Mouse (Mus musculus) left cerebral cortex, postnatal 10 days (tissue): ENCODE data around the gene Slc7a5. TPM values are rescaled to one million over a fixed set of nuclear protein-coding genes. Genes with fewer than 3 reads are reported as not detected.

Experiments used
- DNase-seq, 2 experiments: peaks; one replicate each; pipeline ENCODE4 v3.0.0; 2021 to 2022; ENCODE audit warnings: low spot score in 2 of 2, mixed read lengths in 1 of 2; ENCODE audit errors: extremely low spot score in 1 of 2
- intact Hi-C: fragments of 180-260 bp; cut with DNase I; formaldehyde crosslinking; loops from one replicate; pipeline ENCODE4 v1.15.1; 2025
- total RNA-seq, 2 experiments: library from RNA; stranded (reverse); gene quantifications; 2 replicates each; pipeline ENCODE4 v1.2.3; 2021

The Slc7a5 gene
- total RNA-seq, 2 experiments from 2014 or later = 132 to 155 TPM

DNA sequence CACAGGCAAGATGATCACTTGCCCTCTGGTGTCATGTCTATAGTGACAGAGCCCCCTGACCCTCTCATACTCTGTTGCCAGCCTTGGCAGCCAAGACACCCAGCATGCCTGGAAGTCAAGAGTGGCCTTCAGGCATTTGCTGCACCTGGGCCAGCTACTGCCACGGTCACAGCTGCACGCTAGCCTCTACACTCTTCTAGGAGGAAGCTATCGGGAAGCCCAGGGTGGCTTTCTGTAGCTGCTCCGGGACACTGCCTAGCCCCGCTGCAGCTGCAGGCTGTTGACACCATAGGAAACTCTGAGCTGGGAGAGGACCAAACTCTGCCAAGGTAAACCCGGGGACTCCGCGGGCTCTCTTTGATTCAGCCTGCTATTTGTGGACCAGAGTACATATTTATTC lies 5.9 kb upstream of the Slc7a5 start:
- intact Hi-C loops = loop anchor here (10.0 kb wide), 1 partner anchor 199 kb away; no protein-coding TSS in a partner anchor

DNA sequence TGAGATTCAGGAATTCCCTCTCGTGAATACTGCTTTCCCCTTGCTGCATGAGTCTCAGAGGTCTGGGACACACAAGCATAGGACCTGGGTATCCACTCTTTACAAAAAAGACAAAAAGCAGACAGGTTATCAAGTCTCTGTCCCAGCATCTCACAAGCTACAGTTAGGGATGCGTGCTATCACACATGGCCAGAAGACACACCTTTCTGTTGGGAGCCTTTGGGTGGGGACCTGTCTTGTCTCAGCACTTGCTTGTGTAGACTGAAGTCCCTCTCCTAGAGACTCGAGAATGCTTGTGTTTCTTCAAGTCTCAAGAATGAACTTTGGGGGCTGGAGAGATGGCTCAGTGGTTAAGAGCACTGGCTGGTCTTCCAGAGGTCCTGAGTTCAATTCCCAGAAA lies 5.3 kb upstream of the Slc7a5 start:
- DNase-seq = no peak
- intact Hi-C loops = loop anchor here (10.0 kb wide), 1 partner anchor 198 kb away; no protein-coding TSS in a partner anchor

More for the DNA sequence above, 5.9 kb upstream of the Slc7a5 start:
- peak in 1 of 2 experiments; percentile 86 for DNase-seq

GRCm38 (mm10) chr8:121911987-121912386 lies 4.5 kb upstream of the Slc7a5 start:
- intact Hi-C loops = loop anchor here (10.0 kb wide), 1 partner anchor 197 kb away; no protein-coding TSS in a partner anchor
- no peak for DNase-seq

DNA sequence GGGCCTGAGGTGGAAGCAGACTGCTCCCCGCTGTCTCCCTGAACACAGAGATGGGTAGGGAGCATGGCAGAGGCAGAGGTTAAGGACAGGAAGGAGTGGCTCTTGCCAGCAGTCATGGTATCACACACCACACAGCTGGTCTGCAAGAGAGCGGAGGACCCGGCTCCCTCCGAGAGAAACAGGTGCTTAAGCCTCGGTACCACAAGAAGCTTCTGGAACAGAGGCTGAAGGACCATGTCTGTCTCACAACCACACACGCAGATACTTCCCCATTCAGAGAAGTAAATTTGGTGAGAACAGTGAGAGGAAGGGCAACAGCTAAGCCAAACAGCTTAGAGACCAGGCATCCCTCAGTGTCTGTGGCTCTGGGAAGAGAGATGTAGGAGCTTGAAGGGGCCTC lies 3.9 kb upstream of the Slc7a5 start:
- no peak for DNase-seq
- intact Hi-C loops = loop anchor here (10.0 kb wide), 1 partner anchor 197 kb away; no protein-coding TSS in a partner anchor

- DNase-seq = peak; percentile 77 to 84
- intact Hi-C loops = loop anchor here (2.0 to 10.0 kb wide), 3 partner anchors 37 to 195 kb away; no protein-coding TSS in a partner anchor
These were observed 2.2 kb upstream of the Slc7a5 start for GRCm38 (mm10) chr8:121909663-121910062.

DNA sequence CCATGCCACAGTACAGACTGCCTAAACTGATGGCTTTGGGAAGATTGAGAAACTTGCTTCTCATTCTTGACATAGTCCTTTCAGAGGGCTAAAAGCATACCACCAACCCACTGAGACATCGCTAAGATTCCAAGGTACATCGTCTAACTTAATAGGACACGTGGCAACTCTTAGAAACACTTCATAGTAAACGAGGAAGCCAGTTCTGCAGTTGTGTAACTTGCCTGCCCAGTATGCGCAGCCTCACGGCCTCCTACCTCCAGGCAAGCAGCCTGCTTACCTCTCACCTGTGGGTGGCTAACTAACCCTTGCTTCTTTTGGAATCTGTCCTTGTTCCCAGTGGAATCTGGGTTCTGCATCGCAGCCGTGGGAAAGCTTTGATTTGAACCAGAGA lies 1.7 kb upstream of the Slc7a5 start:
- intact Hi-C loops = loop anchor here (2.0 to 5.0 kb wide), 2 partner anchors 37 to 58 kb away; no protein-coding TSS in a partner anchor
- DNase-seq = no peak

DNA sequence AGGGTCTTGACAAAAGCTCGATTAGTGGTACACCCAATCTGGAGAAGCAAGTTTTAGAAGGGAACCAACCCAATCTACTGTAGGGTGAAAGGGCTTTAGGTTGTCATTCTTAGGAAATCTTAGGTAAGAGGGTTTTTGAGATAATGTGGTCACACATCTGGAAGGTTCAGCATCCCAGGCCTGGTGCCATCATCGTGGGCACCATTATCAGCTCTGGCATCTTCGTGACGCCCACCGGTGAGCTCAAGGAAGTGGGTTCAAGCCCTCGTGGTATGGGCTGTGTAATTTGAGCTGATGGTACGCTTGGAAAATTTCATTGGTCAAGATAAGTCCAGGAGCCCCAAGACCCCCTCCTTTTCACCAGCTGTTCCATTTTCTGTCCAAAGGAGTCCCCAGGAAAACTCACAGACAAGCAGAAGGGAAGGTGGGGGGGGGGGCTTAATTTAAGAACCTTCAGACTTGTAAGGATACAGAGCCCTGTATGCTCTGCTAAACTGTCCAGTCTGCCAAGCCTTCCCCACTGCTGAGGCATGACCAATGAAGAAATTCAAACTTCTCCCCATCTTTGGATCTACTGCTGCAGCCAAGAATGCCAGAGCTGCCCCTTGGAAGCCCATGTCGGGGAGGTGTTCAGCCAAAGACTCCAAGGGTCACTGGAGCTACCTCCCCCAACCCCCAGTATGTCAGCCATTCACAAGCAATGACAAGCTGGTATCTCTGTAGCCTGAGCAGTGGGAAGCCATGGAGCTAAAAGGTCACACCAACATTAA lies 1.1 kb upstream of the Slc7a5 start:
- no peak for DNase-seq
- intact Hi-C loops = loop anchor here (2.0 to 5.0 kb wide), 2 partner anchors 36 to 58 kb away; no protein-coding TSS in a partner anchor

- intact Hi-C loops = loop anchor here (5.0 kb wide), 1 partner anchor 35 kb away; no protein-coding TSS in a partner anchor
- peak in 1 of 2 experiments; percentile 65 for DNase-seq
These were observed 667 bp downstream of the Slc7a5 start for GRCm38 (mm10) chr8:121906542-121907512.

DNA sequence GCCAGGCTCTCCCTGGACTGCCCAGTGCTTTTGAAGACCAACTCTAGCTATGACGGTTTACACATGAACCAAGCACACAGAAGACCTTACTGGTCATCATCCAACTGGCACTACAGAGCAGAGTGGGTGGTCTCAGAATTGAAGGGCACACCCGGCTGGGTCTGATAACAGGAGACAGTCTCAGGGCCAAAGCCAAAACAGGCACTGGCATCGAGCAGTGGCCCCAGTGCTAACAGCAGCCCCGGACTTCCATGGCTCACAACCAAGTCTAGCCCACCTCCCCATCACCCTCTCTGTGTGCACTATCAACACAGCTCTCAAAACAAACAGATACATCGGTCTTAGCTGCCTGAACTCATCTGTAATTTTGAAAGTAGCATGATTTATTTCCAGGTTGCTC lies 1.6 kb downstream of the Slc7a5 start:
- intact Hi-C loops = loop anchor here (5.0 kb wide), 1 partner anchor 34 kb away; no protein-coding TSS in a partner anchor
- no peak for DNase-seq

- intact Hi-C loops = loop anchor here (5.0 kb wide), 1 partner anchor 33 kb away; no protein-coding TSS in a partner anchor
These were observed 2.1 kb downstream of the Slc7a5 start for GRCm38 (mm10) chr8:121905420-121905819.

GRCm38 (mm10) chr8:121904999-121905398 lies 2.5 kb downstream of the Slc7a5 start:
- intact Hi-C loops = loop anchor here (5.0 kb wide), 1 partner anchor 33 kb away; no protein-coding TSS in a partner anchor
- no peak for DNase-seq

More at GRCm38 (mm10) chr8:121905420-121905819, 2.1 kb downstream of the Slc7a5 start:
- no peak for DNase-seq

DNA sequence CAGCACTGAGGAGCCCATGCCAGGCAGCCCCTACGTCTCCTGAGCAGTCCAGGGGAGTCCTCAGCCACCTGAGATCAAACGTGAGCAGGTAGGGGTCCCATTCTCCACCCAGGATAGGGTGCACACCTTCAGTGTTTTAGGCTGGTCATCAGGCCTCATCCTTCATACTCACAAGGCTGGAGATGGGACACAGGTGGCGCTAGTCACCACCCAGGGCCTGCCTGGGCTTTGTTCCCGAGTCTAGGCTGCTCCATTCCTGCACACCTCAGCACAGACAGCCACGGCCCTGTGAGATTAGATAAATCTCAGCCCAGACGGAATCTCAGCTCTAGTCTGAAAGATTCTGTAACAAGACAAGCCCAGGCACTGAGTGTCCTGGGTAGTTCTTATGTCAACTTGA lies 3.5 kb downstream of the Slc7a5 start:
- intact Hi-C loops = no loop called here
- DNase-seq = no peak

- intact Hi-C loops = no loop called here
- DNase-seq = no peak
These were observed 5.8 kb downstream of the Slc7a5 start for GRCm38 (mm10) chr8:121901498-121902236.

- no peak for DNase-seq
- intact Hi-C loops = no loop called here
These were observed 8.1 kb downstream of the Slc7a5 start for GRCm38 (mm10) chr8:121899180-121900044.

DNA sequence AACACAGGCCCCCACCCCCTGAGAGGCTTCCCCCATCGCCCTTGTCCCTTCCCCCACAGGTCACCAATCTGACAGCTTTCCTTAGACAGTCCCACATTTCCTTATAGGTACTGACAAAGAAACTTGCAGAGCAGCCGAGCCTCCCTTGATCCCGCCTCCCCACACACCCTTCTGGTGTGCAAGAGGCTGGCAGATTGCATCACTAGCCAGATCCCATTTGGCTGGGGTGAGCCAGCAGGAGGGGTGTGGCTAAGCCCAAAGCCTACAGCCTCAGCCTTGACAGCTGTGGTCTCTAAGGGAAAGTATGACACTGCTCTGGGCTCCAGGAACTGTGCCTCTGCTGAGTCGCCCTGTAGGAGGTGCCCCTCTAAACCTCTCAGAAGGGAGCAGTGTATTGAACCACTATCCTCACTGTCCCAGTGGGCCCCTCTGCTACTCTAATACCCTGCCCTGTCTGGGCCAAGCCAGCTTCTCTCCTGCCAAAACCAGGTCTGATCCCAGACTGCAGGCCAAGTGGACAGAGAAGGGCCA lies 9.0 kb downstream of the Slc7a5 start:
- peak; percentile 54 to 79 for DNase-seq
- intact Hi-C loops = no loop called here

DNA sequence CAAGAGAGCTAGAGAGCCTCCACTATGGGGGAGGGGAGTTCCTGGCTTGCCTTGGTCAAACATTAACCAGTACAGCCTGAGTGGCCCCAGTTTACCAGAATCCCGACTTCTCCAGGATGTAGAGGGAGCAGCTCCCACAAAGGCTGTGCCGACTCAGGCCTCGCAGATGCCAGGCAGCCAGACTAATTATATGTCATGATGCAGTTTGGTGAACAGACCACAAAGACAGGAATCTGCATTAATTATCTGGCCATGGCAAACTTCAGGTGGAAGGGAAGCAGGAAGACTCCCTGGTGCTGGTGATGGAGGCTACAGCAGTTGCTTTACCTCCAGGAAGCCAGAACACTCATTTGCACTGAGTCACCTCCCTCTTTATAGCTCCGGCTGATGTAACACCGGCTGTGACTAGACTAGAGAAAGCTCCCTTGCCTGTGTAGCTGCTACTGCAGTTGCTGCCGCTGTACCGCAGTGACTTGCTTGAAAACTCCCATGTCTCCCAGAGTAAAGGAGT lies 9.6 kb downstream of the Slc7a5 start:
- no peak for DNase-seq
- intact Hi-C loops = no loop called here

DNA sequence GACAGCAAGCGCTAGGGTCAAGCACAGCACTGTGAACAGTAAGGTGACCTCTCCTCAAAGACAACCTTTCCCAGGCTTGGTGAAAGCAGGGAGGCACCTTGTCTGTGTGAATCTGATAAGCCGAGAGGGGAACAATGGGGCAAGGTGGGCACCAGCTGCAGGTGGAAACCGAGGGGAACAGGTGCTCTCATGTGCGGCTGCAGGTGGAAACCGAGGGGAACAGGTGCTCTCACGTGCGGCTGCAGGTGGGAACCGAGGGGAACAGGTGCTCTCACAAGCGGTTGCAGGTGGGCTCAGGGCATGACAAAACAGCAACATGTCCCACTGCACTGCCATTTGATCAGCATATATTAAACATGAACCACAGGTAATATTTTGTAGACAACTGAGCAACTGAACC lies 10.3 kb downstream of the Slc7a5 start:
- DNase-seq = no peak
- intact Hi-C loops = no loop called here
